Mouse (Mus musculus) lung, adult 2 months (tissue): ENCODE data around the gene Tenm4.

Experiments used
- CTCF ChIP-seq: fragments of 200-500 bp; IDR thresholded peaks from 2 replicates; pipeline ENCODE4 v1.5.1; 2011; ENCODE audit warnings: mild to moderate bottlenecking, low read length, control low read depth; ENCODE audit not compliant: insufficient read depth
- POLR2A ChIP-seq: fragments of 200-500 bp; IDR thresholded peaks from 2 replicates; pipeline ENCODE4 v1.6.1; 2011; ENCODE audit warnings: low read depth, mild to moderate bottlenecking, control low read depth, low read length, borderline replicate concordance; ENCODE audit errors: extremely low read depth

DNA sequence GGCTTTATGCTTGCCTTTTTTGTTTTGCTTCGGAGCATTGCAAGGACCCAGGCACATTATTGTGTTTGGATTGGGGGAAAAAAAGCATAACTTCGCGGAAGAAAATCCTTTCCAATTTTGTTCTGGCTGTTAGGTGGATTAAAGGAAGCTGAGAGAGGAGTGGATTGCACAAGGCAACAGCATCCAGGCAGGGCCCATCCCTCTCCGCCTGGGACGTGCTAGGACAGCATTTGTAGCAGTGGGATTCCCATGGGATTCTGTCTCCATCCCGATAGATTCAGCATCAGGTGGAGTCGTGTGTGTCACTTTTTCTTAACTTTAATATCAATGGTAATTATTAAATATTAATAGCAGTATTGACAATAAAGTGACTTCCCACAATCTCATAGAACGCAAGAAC, 255.9 kb downstream of the Tenm4 start:
- TF ChIP-seq CTCF (no peak), POLR2A (no peak)
